8 mouse cellular contexts compared by ENCODE assay signal in genomic region chr2:65238964-65239570, GRCm38 (mm10). TPM values are rescaled to one million over a fixed set of nuclear protein-coding genes. Genes with fewer than 3 reads are reported as not detected.
DNase-seq lines count a peak whose midpoint lies in the region; ATAC-seq and TF ChIP-seq lines count a peak whose summit lies in the region.

Gene Cobll1 (minus strand): TSS chr2:65239403.

- peak; percentile 67 for DNase-seq in lung, adult 2 months
- no peak for DNase-seq in lung, postnatal 10 days
- no peak for DNase-seq in adrenal gland, postnatal 25 days
- peak; percentile 52 for DNase-seq in mesoderm, embryonic 11.5 days (ENCODE audit: low read depth, low spot score)
- DNase-seq in left cerebral cortex, postnatal 14 days (ENCODE audit: low spot score in 2 of 2) = no peak

- peak within 1 kb of the TSS; percentile 91 for H3K4me3 ChIP-seq in lung, adult 2 months (replicated peaks; ENCODE audit: extremely low read depth, low read depth, low read length)
- H3K4me3 ChIP-seq in kidney, embryonic 15.5 days (replicated peaks) = peak within 1 kb of the TSS; percentile 83
- peak within 1 kb of the TSS; percentile 83 for H3K4me3 ChIP-seq in stomach, embryonic 16.5 days (replicated peaks; ENCODE audit: low read length)

- no peaks in the 10 kb centered on the region for H3K9me3 ChIP-seq in kidney, embryonic 15.5 days (replicated peaks)
- H3K9me3 ChIP-seq in stomach, embryonic 16.5 days (replicated peaks; ENCODE audit: control insufficient read depth, low read length) = no peaks in the 10 kb centered on the region

- peak; percentile 47 for ATAC-seq in granulocyte monocyte progenitor cell, adult 5-6 weeks (replicated peaks; ENCODE audit: poor library complexity, severe bottlenecking)
- peak; percentile 85 for ATAC-seq in kidney, embryonic 15.5 days (replicated peaks; ENCODE audit: low FRiP score)
- peak; percentile 63 for ATAC-seq in stomach, embryonic 16.5 days (ENCODE audit: insufficient read depth, low FRiP score)

- intact Hi-C loops in left cerebral cortex, postnatal 14 days (cut with DNase I) = no loop called here

- peak within 1 kb of the TSS; percentile 83 for H3K9ac ChIP-seq in kidney, embryonic 15.5 days
- peak within 1 kb of the TSS; percentile 93 for H3K9ac ChIP-seq in stomach, embryonic 16.5 days (ENCODE audit: low read length)

- H3K36me3 ChIP-seq in kidney, embryonic 15.5 days = no peaks in the 10 kb centered on the region
- no peaks in the 10 kb centered on the region for H3K36me3 ChIP-seq in stomach, embryonic 16.5 days (ENCODE audit: control insufficient read depth, insufficient read depth, low read length)

- TF ChIP-seq CTCF in lung, adult 2 months (IDR thresholded peaks at IDR 0.05; ENCODE audit: insufficient read depth, low read length) = 0 out of 2 replicates have a peak, but pooled peaks have one; percentile 14

- H3K4me1 ChIP-seq in lung, adult 2 months (ENCODE audit: control insufficient read depth, insufficient read depth, low read length) = peaks cover 3% of the 10 kb centered on the region; the same call in 1 of the 2 replicates
- peaks cover 35% of the 10 kb centered on the region for H3K4me1 ChIP-seq in kidney, embryonic 15.5 days
- H3K4me1 ChIP-seq in stomach, embryonic 16.5 days (ENCODE audit: control insufficient read depth, insufficient read depth, low read length) = peaks cover 10% of the 10 kb centered on the region; the same call in 1 of the 2 replicates

- H3K4me2 ChIP-seq in kidney, embryonic 15.5 days = peak within 1 kb of the TSS; percentile 95
- peak within 1 kb of the TSS; percentile 86 for H3K4me2 ChIP-seq in stomach, embryonic 16.5 days (ENCODE audit: low read depth, low read length)

- H3K27me3 ChIP-seq in kidney, embryonic 15.5 days = no peaks in the 10 kb centered on the region
- no peaks in the 10 kb centered on the region for H3K27me3 ChIP-seq in stomach, embryonic 16.5 days (ENCODE audit: control insufficient read depth, insufficient read depth, low read length)

- under 1% methylated on average over 37 of the region's 37 CpGs for WGBS in lung, adult 2 months
- 1% methylated on average over 30 of the region's 37 CpGs for WGBS in kidney, embryonic 15.5 days
- under 1% methylated on average over 37 of the region's 37 CpGs for WGBS in stomach, embryonic 16.5 days

- peak within 1 kb of the TSS; percentile 98 for H3K27ac ChIP-seq in kidney, embryonic 15.5 days
- H3K27ac ChIP-seq in stomach, embryonic 16.5 days (ENCODE audit: low read length) = peak within 1 kb of the TSS; percentile 97

- no peak for TF ChIP-seq POLR2A in lung, adult 2 months (IDR thresholded peaks at IDR 0.05; ENCODE audit: borderline replicate concordance, extremely low read depth, low read depth, low read length)

RNA-seq across cellular contexts. Expression of gene Cobll1, which starts in this region (rescaled TPM):
- polyA plus RNA-seq in lung, adult 2 months (2012; rRNA removed) = 12.0 and 14.0 TPM in 2 replicates
- total RNA-seq in adrenal gland, postnatal 25 days (2021) = 274 and 367 TPM in 2 replicates
- 2.9 and 3.6 TPM in 2 replicates for total RNA-seq in granulocyte monocyte progenitor cell, adult 5-6 weeks (2014; fragmentation: Nextera tagmentation)
- total RNA-seq in granulocyte monocyte progenitor cell, adult 5-6 weeks (2017) = 1.0 and 1.7 TPM in 2 replicates
- 20.1 and 21.7 TPM in 2 replicates for polyA plus RNA-seq in kidney, embryonic 15.5 days (2015; fragmentation: Nextera tagmentation; extraction: Ambion mirVana)
- polyA plus RNA-seq in stomach, embryonic 16.5 days (2015; fragmentation: Nextera tagmentation; extraction: Ambion mirVana) = 17.1 and 19.3 TPM in 2 replicates
- 1 to 10 TPM; 9.1 to 9.8 TPM for total RNA-seq in left cerebral cortex, postnatal 14 days (2021)

Comparison
In these comparisons a context has a peak if more than half of its experiments do, and no peak if none do; other contexts are left out.
1. RNA of gene Cobll1 (total RNA-seq): 274 to 367 TPM in adrenal gland, postnatal 25 days; 9.1 to 9.8 TPM in left cerebral cortex, postnatal 14 days and 1.0 to 3.6 TPM in granulocyte monocyte progenitor cell, adult 5-6 weeks; every median in the first group is over 10 times any median in the second.
2. DNase-seq: peak in lung, adult 2 months (single experiment) and mesoderm, embryonic 11.5 days (single experiment); none in lung, postnatal 10 days (single experiment), adrenal gland, postnatal 25 days (single experiment) and left cerebral cortex, postnatal 14 days (0 of 2).
3. Peak in every context shown above with its lines, with median percentiles within 50 percentile points of each other: H3K4me3 ChIP-seq and ATAC-seq.